Mouse (Mus musculus) lung, embryonic 14.5 days (tissue): ENCODE results near the gene Usp15. TPM values are rescaled to one million over a fixed set of nuclear protein-coding genes. Genes with fewer than 3 reads are reported as not detected.

Source experiments
- ATAC-seq: fragments of 200-750 bp; cut with Nextera tagmentation; 2 replicates; pipeline ENCODE4 v1.8.0; 2017; ENCODE audit warnings: mild to moderate bottlenecking, moderate TSS enrichment, moderate library complexity; ENCODE audit not compliant: insufficient read depth
- DNase-seq: peaks from one replicate; pipeline ENCODE4 v3.0.0-alpha.2; 2015
- H3K27ac ChIP-seq: fragments of 300-500 bp; sonication (generic); 2 replicates; pipeline ENCODE4 v1.5.1; 2014; ENCODE audit warnings: low read depth, mild to moderate bottlenecking, moderate library complexity
- H3K27me3 ChIP-seq: fragments of 300-500 bp; sonication (generic); 2 replicates; pipeline ENCODE4 v1.6.1; 2014; ENCODE audit warnings: low read length, control low read depth; ENCODE audit not compliant: insufficient read depth
- H3K36me3 ChIP-seq: fragments of 300-500 bp; sonication (generic); 2 replicates; pipeline ENCODE4 v1.6.1; 2014; ENCODE audit warnings: control low read depth; ENCODE audit not compliant: insufficient read depth
- H3K4me1 ChIP-seq: fragments of 300-500 bp; sonication (generic); 2 replicates; pipeline ENCODE4 v1.6.1; 2014; ENCODE audit warnings: antibody characterized with exemption, control low read depth; ENCODE audit not compliant: insufficient read depth
- H3K4me2 ChIP-seq: fragments of 300-500 bp; sonication (generic); 2 replicates; pipeline ENCODE4 v1.6.1; 2014; ENCODE audit warnings: mild to moderate bottlenecking
- H3K4me3 ChIP-seq: fragments of 300-500 bp; sonication (generic); 2 replicates; pipeline ENCODE4 v1.5.1; 2014; ENCODE audit warnings: low read depth, low read length
- H3K9ac ChIP-seq: fragments of 300-500 bp; sonication (generic); 2 replicates; pipeline ENCODE4 v1.6.1; 2014
- H3K9me3 ChIP-seq: fragments of 300-500 bp; sonication (generic); 2 replicates; pipeline ENCODE4 v1.6.1; 2016; ENCODE audit warnings: low read depth, low read length, control low read depth
- CTCF ChIP-seq: IDR thresholded peaks from 2 replicates; pipeline ENCODE4 v1.5.1; 2016; ENCODE audit warnings: antibody characterized with exemption, low read depth
- WGBS: fragments of 180-500 bp; shearing (Covaris S2); extraction: QIAGEN DNeasy Blood & Tissue Kit; methylation state at CpG from one replicate; pipeline ENCODE4 v1.1.7; 2014; 5-methylcytosine and 5-hydroxymethylcytosine counted together
- polyA plus RNA-seq: library from polyadenylated mRNA; unstranded; fragments of >200 nt; fragmentation: Nextera tagmentation; extraction: Ambion mirVana; gene quantifications from 2 replicates; pipeline ENCODE4 v1.2.1, GENCODE M21; 2014

Usp15 gene
- polyA plus RNA-seq, 1 experiment from 2014 or later = 81.1 TPM

- H3K4me1 ChIP-seq = no peaks in the 10 kb centered on the region
- ATAC-seq (no peak), DNase-seq (no peak)
- no peak overlapping the region for H3K27ac ChIP-seq
- H3K9me3 ChIP-seq = no peaks in the 10 kb centered on the region
- WGBS = 60% methylated on average over 2 of the region's 2 CpGs
- no peak overlapping the region for H3K4me2 ChIP-seq
- TF ChIP-seq CTCF = no peak
- H3K27me3 ChIP-seq = no peaks in the 10 kb centered on the region
- peaks cover 27% of the 10 kb centered on the region for H3K36me3 ChIP-seq
- H3K4me3 ChIP-seq = no peak overlapping the region
- no peak overlapping the region for H3K9ac ChIP-seq
These were observed 43.5 kb downstream of the Usp15 start for GRCm38 (mm10) chr10:123153321-123153720.

- ATAC-seq = no peak
- peaks cover 22% of the 10 kb centered on the region for H3K36me3 ChIP-seq
- WGBS = 45% methylated on average over 4 of the region's 4 CpGs
These were observed 48.6 kb downstream of the Usp15 start for GRCm38 (mm10) chr10:123148025-123148814.

GRCm38 (mm10) chr10:123147180-123147579 is 49.6 kb downstream of the Usp15 start:
- Histone ChIP-seq H3K27me3 (no peaks in the 10 kb centered on the region), H3K9me3 (no peaks in the 10 kb centered on the region), H3K36me3 (peaks cover 19% of the 10 kb centered on the region), H3K27ac (no peak overlapping the region), H3K9ac (no peak overlapping the region), H3K4me3 (no peak overlapping the region), H3K4me1 (no peaks in the 10 kb centered on the region), H3K4me2 (no peak overlapping the region)
- peak; percentile 60 for DNase-seq
- WGBS = 49% methylated on average over 6 of the region's 6 CpGs
- ATAC-seq = peak; percentile 77; the same call in 1 of the 2 replicates
- TF ChIP-seq CTCF = no peak

More at GRCm38 (mm10) chr10:123148025-123148814, 48.6 kb downstream of the Usp15 start:
- TF ChIP-seq CTCF = no peak
- H3K4me1 ChIP-seq = no peaks in the 10 kb centered on the region
- no peak overlapping the region for H3K4me2 ChIP-seq
- H3K27ac ChIP-seq = no peak overlapping the region
- no peaks in the 10 kb centered on the region for H3K27me3 ChIP-seq
- H3K9me3 ChIP-seq = no peaks in the 10 kb centered on the region
- no peak overlapping the region for H3K9ac ChIP-seq
- H3K4me3 ChIP-seq = no peak overlapping the region
- no peak for DNase-seq

- H3K4me2 ChIP-seq = no peak overlapping the region
- DNase-seq (no peak), ATAC-seq (no peak)
- H3K4me1 ChIP-seq = no peaks in the 10 kb centered on the region
- no peak for TF ChIP-seq CTCF
- no peaks in the 10 kb centered on the region for H3K9me3 ChIP-seq
- no peak overlapping the region for H3K27ac ChIP-seq
- H3K9ac ChIP-seq = no peak overlapping the region
- H3K36me3 ChIP-seq = peaks cover 16% of the 10 kb centered on the region
- H3K27me3 ChIP-seq = no peaks in the 10 kb centered on the region
- WGBS = 93% methylated on average over 2 of the region's 2 CpGs
- no peak overlapping the region for H3K4me3 ChIP-seq
These were observed 50.4 kb downstream of the Usp15 start for GRCm38 (mm10) chr10:123146349-123146748.

GRCm38 (mm10) chr10:123144256-123144655 is 52.5 kb downstream of the Usp15 start:
- Histone ChIP-seq H3K4me2 (no peak overlapping the region), H3K4me3 (no peak overlapping the region), H3K9ac (no peak overlapping the region), H3K4me1 (no peaks in the 10 kb centered on the region), H3K27ac (no peak overlapping the region), H3K27me3 (no peaks in the 10 kb centered on the region), H3K9me3 (no peaks in the 10 kb centered on the region), H3K36me3 (peaks cover 22% of the 10 kb centered on the region)
- ATAC-seq (no peak), DNase-seq (no peak)
- WGBS = 90% methylated on average over 8 of the region's 8 CpGs
- no peak for TF ChIP-seq CTCF

GRCm38 (mm10) chr10:123142395-123143050 is 54.3 kb downstream of the Usp15 start:
- no peak for TF ChIP-seq CTCF
- Histone ChIP-seq H3K4me1 (no peaks in the 10 kb centered on the region), H3K9ac (no peak overlapping the region), H3K27me3 (no peaks in the 10 kb centered on the region), H3K4me3 (no peak overlapping the region), H3K9me3 (no peaks in the 10 kb centered on the region), H3K27ac (no peak overlapping the region), H3K4me2 (no peak overlapping the region), H3K36me3 (peaks cover 18% of the 10 kb centered on the region)
- 88% methylated on average over 5 of the region's 5 CpGs for WGBS
- ATAC-seq (no peak), DNase-seq (no peak)

GRCm38 (mm10) chr10:123135818-123136217 is 61.0 kb downstream of the Usp15 start:
- Histone ChIP-seq H3K9me3 (no peaks in the 10 kb centered on the region), H3K27ac (no peak overlapping the region), H3K4me2 (no peak overlapping the region), H3K4me3 (no peak overlapping the region), H3K4me1 (no peaks in the 10 kb centered on the region), H3K9ac (no peak overlapping the region), H3K27me3 (no peaks in the 10 kb centered on the region), H3K36me3 (peaks cover 24% of the 10 kb centered on the region)
- DNase-seq (peak; percentile 22), ATAC-seq (peak; percentile 44; the same call in 1 of the 2 replicates)
- 72% methylated on average over 10 of the region's 10 CpGs for WGBS
- no peak for TF ChIP-seq CTCF
